In genomic region chr9:107486507-107487225, GRCm38 (mm10) we compare ENCODE assay signal across 9 mouse cellular contexts. TPM values are rescaled to one million over a fixed set of nuclear protein-coding genes. Genes with fewer than 3 reads are reported as not detected.
DNase-seq lines count a peak whose midpoint lies in the region; ATAC-seq lines count a peak whose summit lies in the region.
"Had no signal": no experiment of that assay in that cellular context is flagged by ENCODE, and none has a peak within 500 bp of the region (broad histone marks: within the 10 kb centered on the region; RNA-seq: fewer than 3 reads in every experiment).

No protein-coding gene starts in this region.

- H3K27me3 ChIP-seq in neural tube, embryonic 12.5 days (replicated peaks) = no peaks in the 10 kb centered on the region
- H3K27me3 ChIP-seq in neural tube, embryonic 13.5 days = no peaks in the 10 kb centered on the region
- H3K27me3 ChIP-seq: lung, embryonic 15.5 days had no signal

- H3K4me2 ChIP-seq in neural tube, embryonic 12.5 days (replicated peaks) = peak overlapping the region; percentile 13
- no peak overlapping the region for H3K4me2 ChIP-seq in neural tube, embryonic 13.5 days
- H3K4me2 ChIP-seq: lung, embryonic 15.5 days had no signal

- ATAC-seq in neural tube, embryonic 12.5 days (ENCODE audit: low FRiP score, low read depth) = 0 out of 2 replicates have a peak, but pooled peaks have one; percentile 8
- ATAC-seq in neural tube, embryonic 13.5 days (ENCODE audit: low read depth) = no peak
- ATAC-seq in frontal cortex, adult (ENCODE audit: low TSS enrichment) = no peak

- DNase-seq in adrenal gland, postnatal 10 days = peak; percentile 70
- DNase-seq in adrenal gland, postnatal 4 days (ENCODE audit: low spot score in 2 of 2) = no peak
- no peak for DNase-seq in neural tube, embryonic 10.5 days (ENCODE audit: extremely low spot score, low spot score)
- peak; percentile 58 to 77 for DNase-seq in kidney, adult 8-10 months
- DNase-seq in cerebellum, adult 8-10 months = no peak

- no peak overlapping the region for H3K27ac ChIP-seq in neural tube, embryonic 12.5 days
- peak overlapping the region; percentile 93 for H3K27ac ChIP-seq in neural tube, embryonic 13.5 days (replicated peaks)
- H3K27ac ChIP-seq: lung, embryonic 15.5 days had no signal

- H3K4me3 ChIP-seq in neural tube, embryonic 12.5 days = no peak overlapping the region
- no peak overlapping the region for H3K4me3 ChIP-seq in neural tube, embryonic 13.5 days
- H3K4me3 ChIP-seq: lung, embryonic 15.5 days had no signal

- H3K36me3 ChIP-seq in neural tube, embryonic 12.5 days = no peaks in the 10 kb centered on the region
- no peaks in the 10 kb centered on the region for H3K36me3 ChIP-seq in neural tube, embryonic 13.5 days
- H3K36me3 ChIP-seq: lung, embryonic 15.5 days had no signal

- 64% methylated on average over 6 of the region's 6 CpGs for WGBS in neural tube, embryonic 12.5 days
- WGBS in neural tube, embryonic 13.5 days = 61% methylated on average over 6 of the region's 6 CpGs

- peaks cover 34% of the 10 kb centered on the region for H3K4me1 ChIP-seq in neural tube, embryonic 12.5 days
- peaks cover 70% of the 10 kb centered on the region for H3K4me1 ChIP-seq in neural tube, embryonic 13.5 days (replicated peaks)
- H3K4me1 ChIP-seq: lung, embryonic 15.5 days had no signal

- H3K9me3 ChIP-seq in neural tube, embryonic 12.5 days = no peaks in the 10 kb centered on the region
- no peaks in the 10 kb centered on the region for H3K9me3 ChIP-seq in neural tube, embryonic 13.5 days
- H3K9me3 ChIP-seq: lung, embryonic 15.5 days had no signal

- H3K9ac ChIP-seq in neural tube, embryonic 12.5 days = no peak overlapping the region
- H3K9ac ChIP-seq in neural tube, embryonic 13.5 days = no peak overlapping the region
- H3K9ac ChIP-seq: lung, embryonic 15.5 days had no signal

RNA-seq across cellular contexts. Expression of gene Tmem115, which starts 47.1 kb away (rescaled TPM):
- total RNA-seq in adrenal gland, postnatal 10 days (2021) = 10 to 100 TPM; 31.4 to 37.6 TPM
- 10 to 100 TPM; 40.8 to 44.6 TPM for total RNA-seq in adrenal gland, postnatal 4 days (2021)
- polyA plus RNA-seq in neural tube, embryonic 12.5 days (2016; fragmentation: Nextera tagmentation; extraction: Ambion mirVana) = 46.7 and 48.4 TPM in 2 replicates
- 43.4 and 44.4 TPM in 2 replicates for polyA plus RNA-seq in neural tube, embryonic 13.5 days (2015; fragmentation: Nextera tagmentation; extraction: Ambion mirVana)

RNA-seq across cellular contexts. Expression of gene Cyb561d2, which starts 55.3 kb away (rescaled TPM):
- 10 to 100 TPM; 15.4 to 16.1 TPM for total RNA-seq in adrenal gland, postnatal 10 days (2021)
- 10 to 100 TPM; 19.2 to 21.7 TPM for total RNA-seq in adrenal gland, postnatal 4 days (2021)
- polyA plus RNA-seq in neural tube, embryonic 12.5 days (2016; fragmentation: Nextera tagmentation; extraction: Ambion mirVana) = 24.2 and 25.4 TPM in 2 replicates
- polyA plus RNA-seq in neural tube, embryonic 13.5 days (2015; fragmentation: Nextera tagmentation; extraction: Ambion mirVana) = 33.0 and 40.1 TPM in 2 replicates

RNA-seq across cellular contexts. Expression of gene Nprl2, which starts 55.4 kb away (rescaled TPM):
- 10 to 100 TPM; 19.2 to 21.3 TPM for total RNA-seq in adrenal gland, postnatal 10 days (2021)
- total RNA-seq in adrenal gland, postnatal 4 days (2021) = 10 to 100 TPM; 18.8 to 19.6 TPM
- 52.6 and 55.2 TPM in 2 replicates for polyA plus RNA-seq in neural tube, embryonic 12.5 days (2016; fragmentation: Nextera tagmentation; extraction: Ambion mirVana)
- 66.7 and 73.7 TPM in 2 replicates for polyA plus RNA-seq in neural tube, embryonic 13.5 days (2015; fragmentation: Nextera tagmentation; extraction: Ambion mirVana)

Comparison
In these comparisons a context has a peak if more than half of its experiments do, and no peak if none do; other contexts are left out.
1. DNase-seq: peak in adrenal gland, postnatal 10 days (single experiment) and kidney, adult 8-10 months (2 of 2); none in adrenal gland, postnatal 4 days (0 of 2), neural tube, embryonic 10.5 days (single experiment) and cerebellum, adult 8-10 months (single experiment).